Mouse (Mus musculus): ENCODE results near the gene Tmprss11b. TPM values are rescaled to one million over a fixed set of nuclear protein-coding genes. Genes with fewer than 3 reads are reported as not detected.

Tmprss11b gene
- polyA plus RNA-seq (2014; fragmentation: Illumina TruSeq; extraction: RNeasy Lipid Tissue Mini Kit (QIAGEN cat#74804); ENCODE audit: low read depth, low replicate concordance), result 1.8 TPM

DNA sequence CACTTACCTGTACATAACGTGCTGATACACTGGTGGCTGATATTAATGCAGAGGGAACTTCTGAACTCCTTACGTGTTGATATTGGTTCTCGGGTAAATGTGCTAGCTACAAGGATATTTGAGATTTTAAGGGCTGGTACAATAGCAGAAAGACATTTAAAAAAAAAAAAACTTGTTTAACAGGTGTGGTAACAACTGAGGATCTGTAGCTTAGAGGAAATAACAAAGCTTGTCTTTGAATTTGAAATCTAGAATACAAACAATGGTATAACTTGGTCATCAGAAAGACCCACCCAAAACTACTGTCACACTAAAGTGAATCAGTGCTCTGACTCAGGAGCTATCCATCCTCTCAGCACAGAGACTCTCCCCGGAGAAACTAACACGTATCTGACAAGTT, at the start of gene Tmprss11b:
TSS of gene Tmprss11b (minus strand) at position 101 of the 400 bp plus-strand sequence.

DNA sequence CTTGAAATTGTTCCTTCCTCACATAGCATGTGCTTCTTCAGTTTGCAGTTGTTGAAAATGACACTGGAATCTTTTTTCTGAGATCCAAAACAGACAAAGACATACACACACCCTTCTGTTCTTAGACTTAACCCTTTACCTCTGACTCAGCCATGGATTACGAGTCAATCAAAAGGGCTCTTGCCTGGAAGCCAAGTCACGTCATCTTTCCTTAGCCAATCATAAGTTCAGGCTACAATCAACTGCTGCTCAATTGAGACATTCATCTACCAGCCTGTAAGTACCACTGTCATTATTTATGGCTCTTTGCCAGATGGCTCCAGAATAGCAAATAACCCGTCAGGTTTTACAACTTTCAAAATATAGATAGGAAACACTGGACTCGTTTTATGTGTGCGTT, 43.8 kb downstream of the Tmprss11b start, which contains the start of gene Tmprss11f:
TSS of gene Tmprss11f (minus strand) at position 101 of the 400 bp plus-strand sequence.

Other genes with a start within 250 kb of the Tmprss11b start
- gene Tmprss11a, start 207.4 kb downstream of the Tmprss11b start, polyA plus RNA-seq (2014; fragmentation: Illumina TruSeq; extraction: RNeasy Lipid Tissue Mini Kit (QIAGEN cat#74804); ENCODE audit: low read depth, low replicate concordance), result 0.08 TPM
- 0.08 TPM for gene Tmprss11g, start 157.8 kb downstream of the Tmprss11b start, polyA plus RNA-seq (2014; fragmentation: Illumina TruSeq; extraction: RNeasy Lipid Tissue Mini Kit (QIAGEN cat#74804); ENCODE audit: low read depth, low replicate concordance)
- gene Tmprss11f, start 43.9 kb downstream of the Tmprss11b start, polyA plus RNA-seq (2014; fragmentation: Illumina TruSeq; extraction: RNeasy Lipid Tissue Mini Kit (QIAGEN cat#74804); ENCODE audit: low read depth, low replicate concordance), result 1.4 TPM
- not detected for gene Tmprss11e, start 69.5 kb upstream of the Tmprss11b start, polyA plus RNA-seq (2014; fragmentation: Illumina TruSeq; extraction: RNeasy Lipid Tissue Mini Kit (QIAGEN cat#74804); ENCODE audit: low read depth, low replicate concordance)
- gene Ythdc1, start 127.9 kb upstream of the Tmprss11b start, polyA plus RNA-seq (2014; fragmentation: Illumina TruSeq; extraction: RNeasy Lipid Tissue Mini Kit (QIAGEN cat#74804); ENCODE audit: low read depth, low replicate concordance), result 157 TPM
- gene Ugt2b34, start 230.6 kb upstream of the Tmprss11b start, polyA plus RNA-seq (2014; fragmentation: Illumina TruSeq; extraction: RNeasy Lipid Tissue Mini Kit (QIAGEN cat#74804); ENCODE audit: low read depth, low replicate concordance), result 0.35 TPM

Measured in testis, adult 10 weeks (tissue).